Mouse (Mus musculus) cerebellum, adult 2 months (tissue): Measurements from ENCODE around the gene Aff3.

Experiments
- CTCF ChIP-seq: fragments of 200-500 bp; IDR thresholded peaks from 2 replicates; pipeline ENCODE4 v1.5.1; 2011; ENCODE audit warnings: low read depth, mild to moderate bottlenecking, control low read depth, low read length, moderate library complexity, borderline replicate concordance; ENCODE audit not compliant: insufficient read depth
- POLR2A ChIP-seq: fragments of 200-500 bp; IDR thresholded peaks from 2 replicates; pipeline ENCODE4 v1.6.1; 2011; ENCODE audit warnings: low read length, control low read depth, borderline replicate concordance; ENCODE audit not compliant: insufficient read depth

DNA sequence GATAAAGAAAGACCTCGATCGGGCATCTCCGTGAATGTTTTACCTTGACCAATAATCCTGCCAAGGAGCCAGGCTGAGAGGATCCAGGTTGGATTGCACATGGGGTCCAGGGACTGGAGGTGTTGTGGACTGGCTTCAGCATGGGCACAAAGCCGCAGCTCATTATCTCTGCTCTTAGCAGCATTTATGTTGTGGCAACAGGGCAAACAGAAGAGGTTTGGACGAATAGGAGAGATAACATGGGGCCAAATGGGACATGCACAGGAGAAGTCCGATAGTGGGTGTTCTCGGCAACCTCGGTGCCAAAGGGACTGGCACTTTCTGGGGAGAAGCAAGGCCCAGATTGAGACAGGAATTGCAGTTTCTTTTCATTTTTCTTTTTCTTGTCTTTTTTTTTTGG, 342.9 kb downstream of the Aff3 start:
- TF ChIP-seq POLR2A (no peak), CTCF (no peak)
